Mouse (Mus musculus): ENCODE results near the gene Susd4.

Susd4 gene

DNA sequence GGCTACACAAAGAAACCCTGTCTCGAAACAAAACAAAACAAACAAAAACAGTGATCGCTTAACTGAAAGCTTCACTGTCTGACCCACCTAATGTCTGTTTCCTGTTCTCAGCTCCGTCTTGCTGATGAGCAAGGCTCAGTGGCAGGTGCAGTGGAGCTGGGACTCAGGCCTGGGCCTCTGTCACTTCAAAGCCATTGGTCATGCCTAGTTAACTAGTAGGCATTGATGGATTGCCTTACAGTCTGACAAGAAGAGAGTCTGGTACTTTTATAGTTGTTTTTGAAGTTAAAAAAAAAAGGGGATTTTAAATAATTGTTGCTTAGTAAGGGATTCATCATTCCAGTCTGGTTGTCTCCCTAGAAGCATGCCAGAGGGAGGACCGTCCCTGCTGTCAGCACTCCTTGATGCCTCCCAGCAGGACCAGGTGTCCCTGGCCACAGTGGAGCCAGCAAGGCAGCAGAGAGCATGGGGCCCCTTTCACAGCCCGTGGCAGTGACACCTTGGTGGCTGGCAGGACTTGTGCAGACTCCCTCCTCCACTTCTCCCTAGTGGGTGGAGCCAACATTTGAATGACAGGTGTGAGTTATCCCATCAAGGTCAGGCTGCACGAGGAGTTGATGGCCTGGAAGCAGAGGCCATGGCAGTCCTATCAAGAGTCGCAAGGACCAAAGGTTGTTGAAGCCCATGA lies 98.2 kb downstream of the Susd4 start:
- DNase-seq (ENCODE audit: low read depth) = no peak

DNA sequence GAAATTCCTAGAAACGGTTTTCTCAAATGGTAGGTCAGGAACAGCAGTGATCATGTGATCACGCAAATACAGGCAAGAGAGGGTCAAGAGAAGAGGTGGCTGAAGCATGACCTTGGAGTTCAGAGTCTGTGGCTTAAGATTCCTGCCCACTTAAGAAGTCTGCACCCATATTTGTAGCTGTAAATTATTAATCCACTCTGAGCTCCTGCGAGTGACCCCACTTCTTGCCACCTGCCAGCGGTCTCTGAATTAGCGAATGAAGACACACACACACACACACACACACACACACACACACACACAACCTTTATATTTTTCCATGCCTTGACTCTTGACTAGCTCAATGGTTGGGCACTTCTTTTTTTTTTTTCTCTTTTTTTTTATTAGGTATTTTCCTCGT lies 99.7 kb downstream of the Susd4 start:
- no peak for DNase-seq (ENCODE audit: low read depth)

DNA sequence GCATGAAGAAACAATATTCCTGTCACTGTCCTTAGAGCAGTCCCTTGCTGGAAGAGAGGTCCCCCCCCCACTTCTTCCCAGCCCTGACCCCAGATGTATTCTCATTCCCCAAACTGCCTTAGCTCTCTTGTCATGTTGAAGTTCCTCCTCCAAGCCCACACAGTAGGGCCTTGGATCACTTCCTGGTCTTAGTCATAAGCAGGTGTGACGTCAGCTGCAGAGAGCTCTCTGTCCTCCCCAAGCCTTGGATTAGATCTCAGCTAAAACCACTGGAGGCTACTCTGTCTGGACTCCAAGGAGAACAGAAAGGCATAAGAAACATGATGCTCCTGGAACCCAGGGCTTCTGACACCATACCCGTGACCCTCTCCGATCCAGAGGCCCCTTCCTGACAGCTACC lies 104.2 kb downstream of the Susd4 start:
- no peak for DNase-seq (ENCODE audit: low read depth)

DNA sequence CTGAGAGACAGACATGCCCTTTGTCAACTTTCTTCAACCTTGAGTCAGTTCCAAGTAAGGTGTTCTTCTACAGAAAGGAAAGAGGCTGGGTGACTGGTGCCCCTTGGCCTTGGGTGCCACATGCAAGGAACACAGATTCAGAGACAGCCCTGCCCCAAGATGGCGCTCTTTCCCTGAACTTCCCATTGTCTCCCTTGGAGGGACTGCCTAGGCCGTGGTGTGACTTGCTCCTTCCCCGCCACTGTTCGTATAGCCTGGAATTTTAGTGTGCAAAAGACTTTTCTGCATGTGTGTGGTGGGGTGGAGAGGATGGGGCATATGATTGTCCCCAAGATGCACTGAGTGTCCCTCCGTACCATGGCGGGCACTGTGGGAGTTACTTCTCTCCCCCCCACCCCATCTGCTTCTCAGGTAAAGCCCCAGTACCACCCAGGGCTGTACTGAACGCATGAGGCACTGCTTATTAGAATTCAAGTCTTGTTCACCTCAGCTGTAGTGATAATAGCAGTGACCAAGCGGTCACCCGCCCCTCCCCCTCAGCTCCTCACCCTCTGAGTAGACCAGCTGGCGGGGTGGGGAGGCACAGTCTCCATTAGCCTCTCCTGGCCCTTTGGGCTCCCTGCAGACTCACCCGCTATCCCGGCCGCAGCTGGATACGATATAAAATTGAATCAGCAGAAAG lies 104.9 kb downstream of the Susd4 start:
- no peak for DNase-seq (ENCODE audit: low read depth)

DNA sequence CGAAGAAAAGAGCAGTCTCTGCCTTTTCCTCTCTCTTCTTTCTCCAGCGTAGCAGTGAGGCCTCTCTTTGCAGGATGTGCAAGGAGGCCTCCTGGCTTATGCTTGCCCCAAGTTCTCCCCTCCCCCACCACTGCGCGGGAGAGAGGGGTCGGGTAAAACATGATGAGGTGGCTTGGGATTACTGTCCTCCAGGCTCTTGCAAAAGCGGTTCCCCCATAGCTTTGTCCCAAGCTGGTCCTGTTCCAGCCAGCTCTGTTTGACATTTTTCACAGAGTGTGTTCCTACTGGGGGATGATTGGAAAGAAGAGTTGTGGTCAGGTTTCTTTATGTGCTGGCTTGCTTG lies 105.4 kb downstream of the Susd4 start:
- no peak for DNase-seq (ENCODE audit: low read depth)

DNA sequence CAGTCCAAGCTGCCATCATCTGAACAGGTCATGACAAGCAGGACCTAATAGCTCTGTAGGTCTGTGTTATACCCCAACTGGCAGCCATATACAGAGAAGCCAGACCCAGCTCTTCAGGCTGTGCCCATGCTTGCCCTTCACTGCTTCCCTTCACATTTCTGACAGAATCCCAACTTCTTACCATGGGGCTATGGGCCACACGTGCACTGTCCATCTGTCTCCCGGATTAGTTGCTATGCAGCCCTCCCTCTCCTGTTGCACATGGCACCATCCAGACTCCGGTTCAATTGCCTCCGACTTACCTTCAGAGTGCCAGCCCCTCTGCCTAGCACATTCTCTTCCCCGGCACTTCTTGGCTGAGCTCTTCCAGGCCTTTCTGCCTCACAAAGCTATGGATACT lies 114.5 kb downstream of the Susd4 start:
- no peak for DNase-seq (ENCODE audit: low read depth)

DNA sequence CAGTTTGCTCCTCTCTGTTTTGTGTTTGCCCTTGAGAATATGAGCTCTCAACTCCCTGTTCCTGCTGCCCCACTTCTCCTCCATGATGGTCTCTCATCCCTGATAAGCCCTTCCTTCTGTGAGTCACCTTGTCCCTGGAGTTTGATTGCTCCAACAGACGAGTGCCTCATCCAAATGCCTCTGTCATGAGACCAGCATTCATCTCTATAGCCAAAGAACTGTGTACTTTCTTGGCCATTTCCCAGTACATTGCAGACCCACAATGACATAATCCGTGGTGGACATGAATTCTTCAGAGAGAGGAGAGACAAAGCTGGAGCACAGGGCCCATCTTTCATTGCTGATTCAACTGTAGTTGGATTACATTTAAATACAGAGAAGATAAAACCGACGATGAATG lies 115.1 kb downstream of the Susd4 start:
- DNase-seq (ENCODE audit: low read depth) = no peak

DNA sequence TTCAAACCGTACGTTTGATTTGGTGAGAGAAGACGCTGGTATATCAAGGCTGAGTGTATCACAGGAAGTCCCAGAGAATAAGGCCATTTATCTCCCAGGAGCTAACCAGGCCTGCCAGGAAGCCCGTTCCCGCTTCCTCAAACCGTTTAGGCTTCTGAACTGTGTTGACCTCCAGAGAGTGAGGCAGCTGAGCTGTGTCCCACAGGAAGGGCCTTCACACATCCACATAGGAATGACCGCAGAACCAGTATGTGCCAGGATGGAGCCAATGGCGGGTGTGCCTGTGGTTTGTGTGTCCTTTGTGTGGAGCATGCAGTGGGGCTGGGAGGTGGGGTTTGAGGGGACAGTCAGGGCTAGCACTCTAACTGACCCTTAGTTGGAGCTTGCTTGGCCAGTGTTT lies 117.6 kb downstream of the Susd4 start:
- DNase-seq (ENCODE audit: low read depth) = no peak

DNA sequence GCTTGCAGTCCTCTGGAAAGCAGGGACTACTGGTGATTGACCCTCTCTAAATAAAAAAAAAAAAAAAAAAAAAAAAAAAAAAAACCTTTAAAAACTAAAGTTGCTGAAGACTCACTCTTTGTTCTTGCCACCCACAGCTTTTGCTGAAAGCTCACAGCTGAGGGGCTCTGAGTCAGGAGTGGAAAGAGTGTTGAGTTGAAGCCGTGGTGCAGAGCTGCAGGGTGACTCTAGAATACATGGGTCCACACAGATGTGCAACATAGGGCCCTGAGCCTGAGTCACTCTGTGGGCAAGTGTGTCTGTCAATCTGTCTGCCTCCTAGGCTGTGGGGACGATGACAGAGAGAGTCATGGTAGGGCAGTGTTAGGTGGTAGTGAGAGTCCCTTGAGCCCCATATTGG lies 119.0 kb downstream of the Susd4 start:
- DNase-seq (ENCODE audit: low read depth) = no peak

DNA sequence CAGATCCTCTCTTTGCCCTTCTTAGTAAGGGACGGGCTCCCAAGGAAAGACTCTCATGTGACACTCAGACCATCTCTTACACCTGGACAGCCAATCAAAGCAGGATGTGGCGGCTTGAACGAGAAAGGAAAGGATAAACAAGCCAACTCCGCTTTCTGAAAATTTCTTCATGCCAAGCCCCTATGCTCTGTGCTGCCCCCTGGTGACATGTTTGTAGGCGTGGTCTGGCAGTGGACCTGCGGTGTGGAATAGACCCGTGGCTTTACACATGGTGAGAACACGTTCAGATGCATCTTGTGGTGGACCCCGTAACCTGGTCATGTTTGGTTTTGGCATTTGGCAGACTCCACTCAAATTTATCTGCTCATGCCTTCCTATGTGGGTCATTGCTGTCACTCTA lies 132.0 kb downstream of the Susd4 start:
- peak; percentile 7 for DNase-seq (ENCODE audit: low read depth)

DNA sequence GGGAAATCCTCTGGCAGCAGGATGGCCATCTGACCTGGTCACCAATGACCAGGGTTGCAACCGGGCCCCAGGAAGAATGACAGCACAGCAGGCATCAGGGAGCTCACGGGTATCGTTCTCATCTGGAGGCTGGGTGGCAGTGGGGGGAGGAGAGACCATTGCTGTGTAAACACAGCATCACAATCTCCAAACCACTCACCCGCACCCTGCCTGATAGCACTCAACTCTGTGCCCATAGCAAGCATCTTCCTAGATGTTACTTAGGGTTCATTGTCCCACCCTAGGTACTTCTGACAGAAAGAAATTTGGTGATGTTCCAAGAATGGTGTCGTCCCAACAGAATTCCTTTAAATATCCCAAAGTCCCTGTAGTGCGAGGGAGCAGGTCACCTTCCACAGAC lies 133.4 kb downstream of the Susd4 start:
- DNase-seq (ENCODE audit: low read depth) = no peak

DNA sequence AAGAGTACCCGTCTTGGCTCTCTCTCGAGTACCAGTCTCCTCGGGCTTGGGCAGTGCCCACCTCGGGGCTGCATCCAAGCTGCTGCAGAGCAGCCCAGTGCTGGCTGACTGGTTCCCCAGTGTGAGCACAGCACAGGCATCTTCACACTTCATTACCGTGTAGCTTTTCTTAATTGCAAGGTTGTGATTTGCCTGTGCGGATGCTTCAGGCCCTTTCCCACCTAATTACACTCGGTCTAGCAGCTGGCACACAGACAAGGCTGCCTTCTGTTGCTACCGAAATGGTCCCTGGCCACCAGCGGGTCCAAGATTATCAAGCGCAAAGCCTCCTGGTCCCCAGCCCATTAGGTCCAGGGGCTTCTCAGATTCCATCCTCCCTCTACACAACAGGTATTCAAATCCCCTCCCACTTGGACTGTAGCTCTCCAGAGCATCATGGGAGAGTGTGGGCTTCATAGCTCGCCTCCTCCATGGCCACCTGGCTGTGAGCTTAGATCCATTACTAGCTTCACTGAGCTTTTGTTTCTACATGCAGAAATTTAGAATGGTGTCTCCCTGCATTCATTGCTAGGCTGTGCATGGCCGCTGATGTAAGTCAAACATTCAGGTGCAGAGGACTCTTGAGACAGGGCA lies 134.0 kb downstream of the Susd4 start:
- no peak for DNase-seq (ENCODE audit: low read depth)

DNA sequence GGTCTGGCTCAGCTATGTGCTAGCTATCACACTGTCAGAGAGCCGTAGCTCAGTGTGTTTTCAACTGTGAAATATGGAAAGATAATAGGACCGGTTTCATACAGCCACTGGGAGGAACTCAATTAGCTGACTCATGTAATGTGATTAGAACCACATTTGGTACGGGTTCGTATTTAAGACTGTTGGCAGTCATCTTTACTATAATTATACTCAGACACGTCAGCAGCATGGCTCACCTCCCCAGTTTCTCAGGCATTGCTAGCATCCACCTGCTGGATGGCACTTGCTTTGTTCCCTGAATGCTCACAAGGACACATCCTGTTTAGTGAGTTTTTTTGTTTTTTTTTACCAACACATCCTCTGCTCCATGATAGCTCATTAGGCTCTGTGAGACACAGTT lies 138.4 kb downstream of the Susd4 start:
- DNase-seq (ENCODE audit: low read depth) = no peak

DNA sequence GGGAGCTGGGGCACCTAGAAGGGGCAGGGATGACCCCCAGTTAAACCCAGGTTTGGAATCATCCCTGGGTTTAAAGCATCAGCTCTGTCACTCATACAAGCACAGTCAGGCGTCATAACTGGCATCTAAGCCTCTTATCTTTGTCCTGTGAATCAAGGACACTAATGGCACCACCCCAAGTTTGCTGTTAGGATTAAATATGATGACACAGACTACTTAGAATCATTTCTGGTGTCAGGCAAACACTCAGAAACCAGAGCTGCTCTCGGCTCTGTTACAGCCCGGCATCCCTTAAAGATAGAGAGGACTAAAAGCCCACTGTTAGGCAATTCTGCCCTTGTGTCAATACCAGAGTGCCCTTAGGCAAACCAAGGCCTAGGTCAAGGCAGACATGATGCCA lies 139.2 kb downstream of the Susd4 start:
- DNase-seq (ENCODE audit: low read depth) = no peak

DNA sequence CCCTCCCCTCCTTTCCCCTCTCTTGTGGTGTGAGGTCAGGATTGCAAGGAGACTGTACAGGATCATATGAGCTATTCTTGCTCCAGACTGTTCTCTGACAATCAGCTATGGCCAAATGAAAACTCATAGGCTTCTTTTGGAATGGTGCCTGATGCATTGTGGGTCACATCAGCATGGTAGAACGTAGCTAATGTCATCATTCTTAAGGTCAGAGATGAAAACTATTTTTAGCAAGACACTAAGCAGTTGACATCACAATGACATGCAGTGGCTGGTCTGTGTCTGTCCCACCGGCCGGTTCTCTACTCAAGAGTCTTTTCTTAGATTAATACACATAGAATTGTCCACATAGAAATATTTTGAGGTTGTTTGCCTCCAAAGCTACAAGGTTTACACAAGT lies 142.0 kb downstream of the Susd4 start:
- DNase-seq (ENCODE audit: low read depth) = no peak

DNA sequence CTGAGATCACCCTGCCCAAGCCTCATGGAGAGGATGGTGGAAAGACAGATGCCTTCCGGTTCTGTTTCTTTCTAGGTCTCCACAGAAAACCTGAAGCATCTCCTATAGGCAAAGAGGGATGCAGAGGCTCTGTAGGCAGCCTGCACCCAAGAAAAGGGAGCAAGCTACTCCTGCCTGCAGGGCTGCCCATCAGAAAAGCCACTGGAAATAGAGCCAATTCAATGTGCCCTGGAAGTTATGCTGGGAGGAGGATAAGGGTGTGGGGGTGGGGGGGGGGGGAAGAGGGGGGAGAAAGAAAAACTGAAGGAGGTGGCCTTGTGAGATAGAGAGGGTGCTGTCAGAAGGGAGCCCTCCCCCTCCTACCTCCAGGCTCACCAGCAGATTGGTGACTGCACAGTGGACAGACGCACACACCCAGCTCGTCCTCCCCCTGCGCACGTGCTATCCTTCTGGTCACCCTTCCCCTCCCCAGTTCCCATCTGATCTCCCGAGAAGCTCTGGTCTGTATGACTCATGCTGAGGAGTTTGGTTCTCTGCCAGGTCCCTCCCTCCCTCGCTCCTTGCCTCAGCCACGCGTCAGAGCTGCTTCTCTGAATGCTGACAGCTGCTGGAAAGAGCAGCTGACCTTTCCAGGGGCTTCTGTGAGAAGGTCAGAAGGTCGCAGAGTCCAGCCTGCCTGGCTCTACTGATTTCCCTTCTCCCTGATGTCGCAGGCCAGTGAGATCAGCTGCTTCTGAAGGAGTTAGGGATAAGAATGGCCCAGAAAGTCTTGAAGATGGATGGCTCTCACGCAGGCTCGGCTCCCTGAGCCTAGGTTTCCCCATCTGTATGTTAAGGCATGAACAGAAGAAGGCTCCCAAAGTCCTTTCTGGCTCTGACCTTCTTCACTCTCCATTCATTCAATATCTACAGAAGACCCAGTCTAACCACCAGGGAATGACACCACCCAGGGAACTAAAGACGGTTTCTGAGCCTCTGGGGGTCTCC lies 144.7 kb downstream of the Susd4 start:
- DNase-seq (ENCODE audit: low read depth) = no peak

DNA sequence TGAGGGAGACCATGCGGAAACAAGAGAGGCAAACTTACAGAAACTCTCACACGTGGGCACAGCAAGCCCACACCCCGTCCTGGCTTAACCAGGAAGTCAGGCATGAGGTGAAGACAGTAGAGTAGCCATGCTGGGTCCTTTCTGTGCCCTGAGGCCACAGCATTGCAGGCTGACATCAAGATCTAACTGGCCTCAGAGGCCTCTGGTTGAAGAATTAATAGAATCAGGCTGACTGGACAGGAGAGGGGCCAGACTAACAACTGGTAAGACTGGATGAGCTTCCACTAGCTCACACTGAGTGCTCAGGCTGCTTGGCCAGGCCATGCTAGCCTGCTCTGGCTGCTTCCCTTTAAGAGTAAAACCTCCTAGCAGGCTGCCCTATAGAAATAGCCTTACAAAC lies 145.4 kb downstream of the Susd4 start:
- DNase-seq (ENCODE audit: low read depth) = no peak

DNA sequence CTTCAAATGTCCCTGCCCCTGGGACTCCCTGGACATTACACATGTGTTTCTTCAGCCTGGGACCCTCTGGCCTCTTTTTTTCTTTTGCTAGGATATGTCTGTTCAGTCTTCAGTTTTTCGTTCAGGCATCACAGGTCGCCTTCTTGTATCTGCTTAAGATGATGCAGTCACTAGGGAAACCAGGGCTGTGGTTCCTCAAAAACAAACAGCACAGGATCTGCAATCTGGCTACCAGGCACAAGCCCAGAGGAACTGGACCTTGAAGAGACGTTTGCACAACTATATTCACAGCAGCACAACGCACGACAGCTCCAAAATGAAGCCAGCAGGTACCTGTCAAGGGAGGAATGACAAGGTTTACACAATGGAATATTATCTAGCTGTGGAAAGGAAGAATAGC lies 145.9 kb downstream of the Susd4 start:
- no peak for DNase-seq (ENCODE audit: low read depth)

DNA sequence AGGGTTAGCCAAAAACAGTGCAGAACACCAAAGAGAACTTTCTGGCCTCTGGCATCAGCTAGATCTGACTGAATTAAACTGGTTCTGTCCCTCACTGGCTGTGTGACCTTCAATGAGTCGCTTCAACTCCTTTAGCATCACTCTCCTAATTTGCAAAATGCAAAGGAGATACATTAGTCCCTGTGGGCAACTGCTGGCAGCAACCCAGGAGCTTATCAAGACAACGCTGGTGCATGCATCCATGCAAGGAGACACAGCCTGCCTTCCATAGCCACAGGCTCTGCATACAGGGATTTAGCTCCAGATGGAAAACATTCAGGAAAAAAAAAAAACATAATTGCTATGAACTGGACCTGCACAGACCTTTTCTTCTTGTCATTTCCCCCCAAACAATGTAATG lies 148.9 kb downstream of the Susd4 start:
- DNase-seq (ENCODE audit: low read depth) = no peak

DNA sequence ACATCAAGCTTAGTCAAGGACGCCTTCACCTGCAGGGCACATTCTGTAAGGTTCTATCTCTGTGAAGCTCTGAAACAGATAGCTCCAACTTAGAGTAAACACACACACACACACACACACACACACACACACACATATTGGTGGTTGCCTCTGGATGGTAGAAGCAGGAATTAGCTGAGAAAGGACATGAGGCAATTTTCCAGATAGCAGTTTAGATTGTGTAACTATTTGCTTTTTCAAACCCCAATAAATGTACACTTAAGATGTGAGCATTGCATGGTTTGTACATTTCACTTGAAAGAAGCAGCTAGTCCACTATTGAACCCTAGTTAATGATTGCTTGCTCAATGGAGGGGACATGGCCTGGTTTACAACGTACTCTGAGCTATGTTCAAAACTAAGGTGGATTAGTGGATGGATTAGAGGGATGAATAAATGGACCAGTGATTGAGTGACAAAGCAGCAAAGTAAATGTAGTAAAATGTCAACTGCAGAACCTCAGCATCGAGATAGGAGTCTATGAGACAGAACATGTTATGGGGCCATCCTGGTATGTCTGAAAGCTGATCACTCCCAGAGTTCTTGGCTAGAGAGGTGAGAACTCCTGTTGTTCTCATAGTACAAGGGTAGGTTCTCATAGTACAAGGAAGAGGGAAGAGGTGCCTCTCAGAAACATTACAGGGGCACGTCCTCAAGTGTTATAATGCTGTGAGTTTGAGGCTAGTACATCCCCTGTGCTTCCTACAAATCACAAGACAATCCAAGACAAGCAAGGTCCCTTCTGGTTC lies 150.7 kb downstream of the Susd4 start:
- DNase-seq (ENCODE audit: low read depth) = no peak

DNA sequence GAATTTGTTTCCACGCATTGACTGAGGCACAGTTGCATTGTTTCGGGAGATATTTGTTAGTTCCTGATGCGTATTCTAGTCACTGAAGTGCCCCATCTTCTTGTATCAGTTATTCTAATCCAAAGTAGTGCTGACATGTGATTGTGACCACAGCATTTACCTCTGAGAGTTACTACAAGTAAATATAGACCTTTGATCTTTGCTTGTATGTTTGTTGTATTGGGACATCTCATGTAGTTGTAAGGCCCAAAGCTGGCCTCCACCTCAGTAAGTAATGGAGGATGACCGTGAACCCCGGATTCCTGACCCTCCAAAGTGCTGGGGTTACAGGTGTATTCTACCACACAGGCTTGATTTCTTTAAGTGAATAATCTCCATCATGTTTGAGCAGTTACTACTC lies 152.5 kb downstream of the Susd4 start:
- DNase-seq (ENCODE audit: low read depth) = no peak
